Mouse (Mus musculus): Measurements from ENCODE around the gene Pramel3. TPM values are rescaled to one million over a fixed set of nuclear protein-coding genes. Genes with fewer than 3 reads are reported as not detected.
"Not testable (repeated sequence)": the region's sequence is repeated elsewhere in the genome, so short reads cannot be mapped to it uniquely, and the experiment has no call there.

The Pramel3 gene
- not detected for total RNA-seq (2022)

DNA sequence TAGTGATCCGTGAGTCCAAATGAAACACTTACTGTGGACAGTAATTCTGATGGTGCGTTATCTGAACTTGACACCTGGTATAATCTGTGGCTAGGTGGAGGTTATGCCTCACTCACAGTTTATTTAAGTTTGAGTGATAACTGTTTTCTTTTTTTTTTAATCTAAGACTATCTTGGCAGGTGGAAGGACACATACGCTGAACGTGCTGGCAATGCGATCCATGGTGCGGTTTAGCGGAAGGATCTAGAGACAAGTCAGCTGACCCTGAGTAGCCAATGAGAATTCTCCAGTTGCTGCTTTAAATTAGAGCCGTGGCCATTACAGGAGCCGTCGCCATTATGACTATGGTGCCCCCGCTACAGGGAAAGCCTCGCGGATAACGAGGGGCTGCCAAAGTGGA is at the start of gene Pramel3:
Gene Pramel3 (plus strand): TSS at position 301 of the 400 bp plus-strand sequence.
- DNase-seq (ENCODE audit: low spot score in 2 of 2) = not testable (repeated sequence)

DNA sequence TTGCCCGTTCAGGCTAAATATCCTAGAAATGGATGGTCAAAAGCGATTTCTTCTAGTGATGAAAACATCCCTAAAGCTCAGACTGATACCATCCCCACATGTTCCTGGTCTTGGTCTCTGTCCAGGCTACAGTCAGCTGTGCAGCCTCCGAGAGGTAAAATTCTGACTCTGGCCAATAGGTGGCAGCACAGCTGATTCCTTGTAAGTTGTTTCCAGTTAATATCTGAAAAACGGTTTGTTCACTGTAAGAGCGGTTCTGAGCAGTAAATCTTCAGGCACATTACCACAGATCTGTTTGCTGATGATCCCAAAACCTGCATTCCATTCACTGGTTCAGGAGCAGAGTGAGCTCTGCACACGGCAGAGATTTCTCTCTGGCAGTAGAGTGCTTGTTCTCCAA is 58.6 kb downstream of the Pramel3 start:
- DNase-seq (ENCODE audit: low spot score in 2 of 2) = not testable (repeated sequence)

DNA sequence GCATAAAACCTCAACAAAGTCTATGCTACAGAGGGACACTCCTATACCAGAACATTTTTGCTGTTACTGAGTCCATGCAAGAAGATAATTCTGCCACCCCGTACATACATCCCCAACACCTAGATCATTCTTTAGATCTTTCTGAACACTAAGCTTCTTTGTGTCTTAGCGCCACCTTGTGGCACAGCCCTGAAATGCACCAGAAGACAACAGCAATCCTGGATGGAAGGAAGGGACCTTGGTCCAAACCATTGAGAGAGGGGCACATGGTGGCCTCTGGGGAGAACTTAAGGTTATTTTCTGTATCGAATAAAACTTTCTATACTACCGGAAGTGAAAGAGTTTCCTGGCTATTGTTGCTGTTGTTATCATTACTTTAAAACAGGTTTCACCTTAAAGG is 59.8 kb downstream of the Pramel3 start:
- DNase-seq (ENCODE audit: low spot score in 2 of 2) = not testable (repeated sequence)

Other genes with a start within 250 kb of the Pramel3 start
- not detected for gene Gm15023, start 124.7 kb upstream of the Pramel3 start, total RNA-seq (2022)
- gene Tceal6, start 91.6 kb upstream of the Pramel3 start, total RNA-seq (2022) = under 1 TPM in 2 of 4 experiments, not detected in 2; 0.29 to 0.32 TPM
- not detected for gene Gm5128, start 71.0 kb downstream of the Pramel3 start, total RNA-seq (2022)
- gene Gm7903, start 131.5 kb downstream of the Pramel3 start, total RNA-seq (2022) = not detected
- gene AV320801, start 192.3 kb downstream of the Pramel3 start, total RNA-seq (2022) = not detected